Mouse (Mus musculus) hindbrain, postnatal 0 days (tissue): Measurements from ENCODE around the gene Hpgd. TPM values are rescaled to one million over a fixed set of nuclear protein-coding genes. Genes with fewer than 3 reads are reported as not detected.

ENCODE experiments used
- ATAC-seq: fragments of 200-750 bp; cut with Nextera tagmentation; 2 replicates; pipeline ENCODE4 v1.8.0; 2017; ENCODE audit warnings: mild to moderate bottlenecking, moderate TSS enrichment, moderate library complexity
- DNase-seq: peaks from one replicate; pipeline ENCODE4 v3.0.0-alpha.2; 2015; ENCODE audit warnings: low spot score
- H3K27ac ChIP-seq: fragments of 300-500 bp; sonication (generic); 2 replicates; pipeline ENCODE4 v1.5.1; 2014; ENCODE audit warnings: mild to moderate bottlenecking
- H3K27me3 ChIP-seq: fragments of 300-500 bp; sonication (generic); 2 replicates; pipeline ENCODE4 v1.6.1; 2014; ENCODE audit warnings: low read length, mixed read lengths; ENCODE audit not compliant: insufficient read depth
- H3K36me3 ChIP-seq: fragments of 300-500 bp; sonication (generic); 2 replicates; pipeline ENCODE4 v1.6.1; 2014; ENCODE audit warnings: low read length, mixed read lengths; ENCODE audit not compliant: insufficient read depth
- H3K4me1 ChIP-seq: fragments of 300-500 bp; sonication (generic); 2 replicates; pipeline ENCODE4 v1.6.1; 2014; ENCODE audit warnings: antibody characterized with exemption, low read length, mixed read lengths; ENCODE audit not compliant: insufficient read depth
- H3K4me2 ChIP-seq: fragments of 300-500 bp; sonication (generic); 2 replicates; pipeline ENCODE4 v1.6.1; 2014; ENCODE audit warnings: low read depth, mild to moderate bottlenecking, low read length, moderate library complexity, mixed read lengths
- H3K4me3 ChIP-seq: fragments of 300-500 bp; sonication (generic); 2 replicates; pipeline ENCODE4 v1.5.1; 2014; ENCODE audit warnings: low read length
- H3K9ac ChIP-seq: fragments of 300-500 bp; sonication (generic); replicated peaks from 2 replicates; pipeline ENCODE4 v1.6.1; 2014; ENCODE audit warnings: mild to moderate bottlenecking, low read length, moderate library complexity, mixed read lengths
- H3K9me3 ChIP-seq: fragments of 300-500 bp; sonication (generic); 2 replicates; pipeline ENCODE4 v1.6.1; 2016; ENCODE audit warnings: low read length, mixed read lengths
- CTCF ChIP-seq: IDR thresholded peaks from 2 replicates; pipeline ENCODE4 v1.5.1; 2016; ENCODE audit warnings: antibody characterized with exemption, control low read depth, low read depth
- WGBS: fragments of 180-500 bp; shearing (Covaris S2); extraction: QIAGEN DNeasy Blood & Tissue Kit; methylation state at CpG from one replicate; pipeline ENCODE4 v1.1.7; 2014; 5-methylcytosine and 5-hydroxymethylcytosine counted together
- polyA plus RNA-seq: library from polyadenylated mRNA; unstranded; fragments of >200 nt; fragmentation: Nextera tagmentation; extraction: Ambion mirVana; gene quantifications from 2 replicates; pipeline ENCODE4 v1.2.1, GENCODE M21; 2015
- total RNA-seq: library from RNA; depleted of rRNA; stranded (reverse); fragments of >200 nt; gene quantifications from 2 replicates; pipeline ENCODE4 v1.2.3, GENCODE M21; 2014

The Hpgd gene
- total and polyA plus RNA-seq, 2 experiments from 2014 or later = 3.9 to 4.9 TPM

DNA sequence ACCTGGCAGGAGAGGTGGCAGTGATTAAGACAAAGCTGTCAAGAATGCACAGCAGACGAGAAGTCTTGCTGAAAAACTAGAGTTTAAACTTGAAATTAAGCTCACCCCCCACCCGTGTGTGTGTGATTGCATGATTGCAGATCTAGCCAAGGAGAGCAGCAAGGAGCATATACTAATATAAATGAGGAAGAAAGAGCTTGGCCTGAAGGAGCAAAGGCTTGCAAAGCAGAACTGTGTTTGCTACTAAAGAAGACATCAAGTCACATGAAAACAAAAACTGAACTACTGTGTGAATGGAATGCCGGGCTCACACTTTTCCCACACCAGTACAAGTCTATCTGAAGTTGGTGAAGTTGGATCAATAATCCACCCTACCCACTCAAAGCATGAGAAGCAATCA lies 20.8 kb downstream of the Hpgd start:
- Histone ChIP-seq H3K4me2 (no peak overlapping the region), H3K9me3 (no peaks in the 10 kb centered on the region), H3K36me3 (no peaks in the 10 kb centered on the region), H3K9ac (no peak overlapping the region), H3K27me3 (no peaks in the 10 kb centered on the region), H3K4me1 (no peaks in the 10 kb centered on the region), H3K4me3 (no peak overlapping the region), H3K27ac (no peak overlapping the region)
- WGBS = 84% methylated on average over 3 of the region's 3 CpGs
- DNase-seq = no peak
- no peak for ATAC-seq
- no peak for TF ChIP-seq CTCF

DNA sequence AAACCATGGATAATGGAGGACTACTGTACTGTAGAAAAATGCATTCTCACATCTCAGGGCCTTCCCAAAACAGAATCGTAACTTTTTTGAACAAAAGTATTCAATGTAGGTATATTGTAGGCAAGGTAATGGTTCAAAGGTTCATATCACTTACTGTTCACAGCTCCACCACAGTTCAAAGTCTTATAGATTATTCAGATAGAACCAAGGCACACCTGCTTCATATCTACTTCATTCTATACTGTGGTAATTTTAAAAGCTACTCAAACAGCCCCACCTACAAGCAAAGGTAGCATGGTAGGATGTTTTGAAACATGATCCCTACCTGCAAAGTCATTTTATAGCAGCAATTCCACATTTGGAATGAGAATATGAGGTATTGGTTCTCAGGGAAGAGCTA lies 28.9 kb downstream of the Hpgd start:
- TF ChIP-seq CTCF = no peak
- DNase-seq = no peak
- H3K27ac ChIP-seq = no peak overlapping the region
- H3K9ac ChIP-seq = no peak overlapping the region
- H3K36me3 ChIP-seq = no peaks in the 10 kb centered on the region
- no peaks in the 10 kb centered on the region for H3K4me1 ChIP-seq
- no peak for ATAC-seq
- H3K4me3 ChIP-seq = no peak overlapping the region
- H3K9me3 ChIP-seq = no peaks in the 10 kb centered on the region
- H3K4me2 ChIP-seq = no peak overlapping the region
- H3K27me3 ChIP-seq = no peaks in the 10 kb centered on the region
- 93% methylated on average over 1 of the region's 1 CpGs for WGBS

DNA sequence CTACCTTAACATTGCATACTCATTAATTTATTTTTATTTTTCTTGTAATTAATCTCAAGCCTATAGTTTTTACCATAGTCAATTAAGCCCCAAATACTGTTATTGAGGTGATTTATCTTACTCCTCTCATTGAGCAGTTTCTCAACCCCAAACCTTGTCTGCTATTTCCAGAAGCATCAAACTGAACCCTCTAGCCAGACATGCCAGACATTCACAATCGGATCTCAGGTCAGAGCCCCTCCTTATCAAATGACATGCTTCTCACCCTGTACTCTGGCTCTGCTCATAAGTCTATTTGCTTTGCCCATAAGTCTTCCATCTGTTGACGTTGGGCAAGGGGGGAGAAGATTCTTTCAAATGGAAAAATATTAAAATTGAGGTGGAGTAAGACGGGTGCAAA lies 33.3 kb downstream of the Hpgd start:
- ATAC-seq = no peak
- WGBS = 54% methylated on average over 3 of the region's 3 CpGs

DNA sequence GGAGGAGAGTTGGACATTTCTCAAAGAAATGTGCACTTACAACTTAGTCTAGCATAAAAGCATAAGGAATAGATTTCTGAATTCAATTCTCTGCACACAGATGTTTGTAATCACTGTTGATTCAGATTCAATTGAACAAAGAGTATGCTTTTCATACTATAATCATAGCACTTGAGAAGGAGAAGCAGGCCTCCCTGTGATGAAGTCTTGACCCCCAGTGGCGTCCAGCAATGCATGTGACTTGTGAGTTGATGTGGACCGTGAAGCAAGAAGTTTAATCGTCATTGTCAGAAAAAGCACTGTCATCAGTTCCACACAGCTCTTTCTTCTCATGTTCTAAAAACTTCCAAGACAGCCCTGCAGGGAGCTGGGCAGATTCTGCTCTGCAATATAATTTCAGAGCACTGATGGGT lies 33.8 kb downstream of the Hpgd start:
- no peak for ATAC-seq
- H3K4me3 ChIP-seq = no peak overlapping the region
- no peak overlapping the region for H3K4me2 ChIP-seq
- H3K9ac ChIP-seq = no peak overlapping the region
- no peaks in the 10 kb centered on the region for H3K4me1 ChIP-seq
- H3K27ac ChIP-seq = no peak overlapping the region
- whole genome bisulfite sequencing = 33% methylated on average over 3 of the region's 3 CpGs
- no peaks in the 10 kb centered on the region for H3K9me3 ChIP-seq
- no peaks in the 10 kb centered on the region for H3K36me3 ChIP-seq
- DNase-seq = peak; percentile 2
- no peaks in the 10 kb centered on the region for H3K27me3 ChIP-seq
- TF ChIP-seq CTCF = no peak

More for the DNA sequence above, 33.3 kb downstream of the Hpgd start:
- no peak for TF ChIP-seq CTCF
- Histone ChIP-seq H3K27me3 (no peaks in the 10 kb centered on the region), H3K4me3 (no peak overlapping the region), H3K9me3 (no peaks in the 10 kb centered on the region), H3K27ac (no peak overlapping the region), H3K36me3 (no peaks in the 10 kb centered on the region), H3K4me2 (no peak overlapping the region), H3K4me1 (no peaks in the 10 kb centered on the region), H3K9ac (no peak overlapping the region)
- no peak for DNase-seq

DNA sequence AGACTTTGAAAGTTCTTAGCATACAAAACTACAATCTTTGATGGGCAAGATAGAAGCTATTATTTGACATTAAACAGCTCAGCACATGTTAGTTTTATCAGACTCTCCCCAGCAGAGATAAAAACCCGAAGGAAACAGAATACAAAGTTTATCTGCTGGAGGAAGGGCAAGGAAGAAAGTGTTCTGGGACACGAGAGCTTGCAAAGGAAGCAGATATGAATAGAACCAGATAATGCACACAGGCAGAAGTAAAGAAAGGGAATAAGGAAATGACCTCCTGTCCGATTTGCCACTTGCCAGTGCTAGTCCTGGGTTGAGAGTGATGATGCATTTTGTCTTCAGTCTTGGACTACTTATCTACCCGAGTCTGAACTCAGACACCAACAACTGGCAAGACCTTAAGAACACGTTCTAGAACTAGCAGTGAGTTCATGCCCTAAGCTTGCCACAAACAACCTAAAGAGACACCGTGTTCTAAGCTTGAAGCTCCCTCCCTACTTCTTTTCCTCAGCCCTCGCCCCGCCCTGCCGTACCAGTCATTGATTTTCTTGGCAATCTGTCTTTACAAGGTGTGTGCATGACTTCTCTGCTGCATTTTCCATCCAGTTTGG lies 41.1 kb downstream of the Hpgd start:
- H3K27me3 ChIP-seq = no peaks in the 10 kb centered on the region
- H3K9ac ChIP-seq = no peak overlapping the region
- no peak for TF ChIP-seq CTCF
- no peak overlapping the region for H3K4me3 ChIP-seq
- H3K4me1 ChIP-seq = no peaks in the 10 kb centered on the region
- no peaks in the 10 kb centered on the region for H3K36me3 ChIP-seq
- 83% methylated on average over 9 of the region's 9 CpGs for WGBS
- no peak overlapping the region for H3K4me2 ChIP-seq
- no peaks in the 10 kb centered on the region for H3K9me3 ChIP-seq
- H3K27ac ChIP-seq = no peak overlapping the region
- DNase-seq (no peak), ATAC-seq (no peak)

DNA sequence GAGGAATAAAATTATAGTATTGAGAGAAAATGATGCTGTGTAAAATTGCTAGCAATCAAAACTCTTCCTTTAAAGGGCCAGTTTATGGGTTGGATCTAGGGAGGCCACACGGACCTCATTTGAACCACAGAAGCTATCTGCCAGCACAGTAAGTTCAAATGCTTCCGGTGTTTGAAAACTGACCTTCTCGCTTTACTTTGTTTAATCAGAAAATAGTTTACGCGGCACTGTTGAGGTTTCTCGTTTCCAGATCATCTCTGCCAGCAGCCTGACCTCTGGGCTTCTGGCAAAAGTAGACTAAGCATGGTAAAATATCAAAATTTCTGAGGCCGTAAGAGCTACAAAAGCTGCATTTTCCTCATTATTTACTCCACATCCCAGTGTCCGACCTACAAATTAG lies 42.4 kb downstream of the Hpgd start:
- no peak for DNase-seq
- no peaks in the 10 kb centered on the region for H3K4me1 ChIP-seq
- no peak for TF ChIP-seq CTCF
- H3K4me3 ChIP-seq = no peak overlapping the region
- H3K9me3 ChIP-seq = no peaks in the 10 kb centered on the region
- no peak overlapping the region for H3K4me2 ChIP-seq
- no peak overlapping the region for H3K9ac ChIP-seq
- ATAC-seq = no peak
- H3K27me3 ChIP-seq = no peaks in the 10 kb centered on the region
- WGBS = 84% methylated on average over 8 of the region's 8 CpGs
- H3K27ac ChIP-seq = no peak overlapping the region
- H3K36me3 ChIP-seq = no peaks in the 10 kb centered on the region

DNA sequence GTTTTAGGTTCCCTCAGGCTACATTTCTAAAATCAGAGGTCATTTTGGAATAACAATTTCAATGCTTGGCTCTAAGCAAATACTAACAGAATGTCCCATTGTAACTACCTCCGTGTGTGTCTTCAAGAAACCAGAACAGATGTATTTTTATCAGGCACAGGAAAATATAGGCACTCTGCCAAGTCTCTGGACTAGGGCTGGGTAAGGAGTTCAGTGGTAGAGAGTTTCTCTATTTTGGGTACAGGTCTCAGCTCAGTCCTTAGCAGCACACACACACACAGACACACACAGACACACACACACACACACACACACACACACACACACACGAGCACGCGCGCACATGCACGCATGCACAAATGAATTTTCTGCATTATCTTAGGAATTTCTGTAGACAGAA lies 49.1 kb downstream of the Hpgd start:
- Histone ChIP-seq H3K36me3 (no peaks in the 10 kb centered on the region), H3K4me2 (no peak overlapping the region), H3K9me3 (no peaks in the 10 kb centered on the region), H3K27ac (no peak overlapping the region), H3K9ac (no peak overlapping the region), H3K4me1 (no peaks in the 10 kb centered on the region), H3K4me3 (no peak overlapping the region), H3K27me3 (no peaks in the 10 kb centered on the region)
- no peak for TF ChIP-seq CTCF
- DNase-seq (peak; percentile 9), ATAC-seq (no peak)
- WGBS = 85% methylated on average over 6 of the region's 6 CpGs
